Mouse (Mus musculus): Measurements from ENCODE around the gene Wdr18. TPM values are rescaled to one million over a fixed set of nuclear protein-coding genes. Genes with fewer than 3 reads are reported as not detected.

Gene Wdr18
- total RNA-seq, 1 experiment from 2014 or later = 35.5 TPM

GRCm38 (mm10) chr10:79997034-79997760 lies 37.2 kb downstream of the Wdr18 start:
- DNase-seq = peak; percentile 74

GRCm38 (mm10) chr10:79997819-79998218 lies 37.9 kb downstream of the Wdr18 start:
- DNase-seq = no peak

GRCm38 (mm10) chr10:80001945-80002344 lies 42.0 kb downstream of the Wdr18 start:
- no peak for DNase-seq

GRCm38 (mm10) chr10:80002829-80003228 lies 42.9 kb downstream of the Wdr18 start:
- DNase-seq = no peak

- no peak for DNase-seq
Observed at GRCm38 (mm10) chr10:80003374-80004232, 43.7 kb downstream of the Wdr18 start.

- peak; percentile 60 for DNase-seq
Observed at GRCm38 (mm10) chr10:80004233-80004705, 44.3 kb downstream of the Wdr18 start.

- DNase-seq = no peak
Observed at GRCm38 (mm10) chr10:80011740-80012139, 51.8 kb downstream of the Wdr18 start.

GRCm38 (mm10) chr10:80013609-80014008 lies 53.7 kb downstream of the Wdr18 start:
- DNase-seq = no peak

- no peak for DNase-seq
Observed at GRCm38 (mm10) chr10:80014484-80015290, 54.7 kb downstream of the Wdr18 start.

- no peak for DNase-seq
Observed at GRCm38 (mm10) chr10:80015583-80015982, 55.6 kb downstream of the Wdr18 start.

GRCm38 (mm10) chr10:80016511-80016910 lies 56.6 kb downstream of the Wdr18 start, which contains the start of gene Arhgap45:
Gene Arhgap45 (plus strand): TSS chr10:80016653.
- no peak for DNase-seq

GRCm38 (mm10) chr10:80016931-80017330 lies 57.0 kb downstream of the Wdr18 start:
- DNase-seq = no peak

GRCm38 (mm10) chr10:80017361-80017760 lies 57.4 kb downstream of the Wdr18 start:
- no peak for DNase-seq

- DNase-seq = no peak
Observed at GRCm38 (mm10) chr10:80017771-80018170, 57.8 kb downstream of the Wdr18 start.

GRCm38 (mm10) chr10:80018739-80019297 lies 58.9 kb downstream of the Wdr18 start:
- no peak for DNase-seq

GRCm38 (mm10) chr10:80019471-80020131 lies 59.6 kb downstream of the Wdr18 start:
- no peak for DNase-seq

Other genes with a start within 250 kb of the Wdr18 start
- gene Hcn2, start 243.5 kb upstream of the Wdr18 start, total RNA-seq (2021) = 5.4 and 7.7 TPM in 2 replicates
- 70.4 and 74.1 TPM in 2 replicates for gene Polrmt, start 213.6 kb upstream of the Wdr18 start, total RNA-seq (2021)
- gene Fgf22, start 205.1 kb upstream of the Wdr18 start, total RNA-seq (2021) = not detected in 2 replicates
- gene Rnf126, start 193.2 kb upstream of the Wdr18 start, total RNA-seq (2021) = 59.5 and 63.8 TPM in 2 replicates
- 8.5 and 10.6 TPM in 2 replicates for gene Fstl3, start 182.9 kb upstream of the Wdr18 start, total RNA-seq (2021)
- not detected in 2 replicates for gene Prss57, start 169.2 kb upstream of the Wdr18 start, total RNA-seq (2021)
- 57.1 and 99.3 TPM in 2 replicates for gene Palm, start 166.6 kb upstream of the Wdr18 start, total RNA-seq (2021)
- 0.64 and 1.00 TPM in 2 replicates for gene Misp, start 139.2 kb upstream of the Wdr18 start, total RNA-seq (2021)
- gene Ptbp1, start 105.7 kb upstream of the Wdr18 start, total RNA-seq (2021) = 224 and 249 TPM in 2 replicates
- gene Prtn3, start 85.7 kb upstream of the Wdr18 start, total RNA-seq (2021) = not detected in 2 replicates
- gene Plppr3, start 85.5 kb upstream of the Wdr18 start, total RNA-seq (2021) = 0.49 and 1.2 TPM in 2 replicates
- gene Elane, start 73.9 kb upstream of the Wdr18 start, total RNA-seq (2021) = not detected in 2 replicates
- 420 and 469 TPM in 2 replicates for gene Cfd, start 69.3 kb upstream of the Wdr18 start, total RNA-seq (2021)
- gene Med16, start 51.2 kb upstream of the Wdr18 start, total RNA-seq (2021) = 36.0 and 49.2 TPM in 2 replicates
- gene Gm26602, start 49.3 kb upstream of the Wdr18 start, total RNA-seq (2021) = not detected in 2 replicates
- 1.1 and 2.3 TPM in 2 replicates for gene Kiss1r, start 43.2 kb upstream of the Wdr18 start, total RNA-seq (2021)
- gene R3hdm4, start 38.9 kb upstream of the Wdr18 start, total RNA-seq (2021) = 85.5 and 98.9 TPM in 2 replicates
- 5.2 and 5.8 TPM in 2 replicates for gene Arid3a, start 33.1 kb upstream of the Wdr18 start, total RNA-seq (2021)
- gene Grin3b, start 10.6 kb downstream of the Wdr18 start, total RNA-seq (2021) = 0.12 TPM in 1 of 2 replicates, not detected in the other
- gene Tmem259, start 24.2 kb downstream of the Wdr18 start, total RNA-seq (2021) = 159 and 161 TPM in 2 replicates
- gene Cnn2, start 28.4 kb downstream of the Wdr18 start, total RNA-seq (2021) = 28.3 and 29.8 TPM in 2 replicates
- gene Abca7, start 36.3 kb downstream of the Wdr18 start, total RNA-seq (2021) = 24.2 and 29.1 TPM in 2 replicates
- gene Arhgap45, start 56.5 kb downstream of the Wdr18 start, total RNA-seq (2021) = 3.7 and 4.3 TPM in 2 replicates
- 84.3 and 101 TPM in 2 replicates for gene Polr2e, start 79.6 kb downstream of the Wdr18 start, total RNA-seq (2021)
- 977 and 1,201 TPM in 2 replicates for gene Gpx4, start 87.0 kb downstream of the Wdr18 start, total RNA-seq (2021)
- gene Sbno2, start 145.4 kb downstream of the Wdr18 start, total RNA-seq (2021) = 66.1 and 73.2 TPM in 2 replicates
- gene Stk11, start 155.7 kb downstream of the Wdr18 start, total RNA-seq (2021) = 154 TPM in 2 replicates
- 460 and 592 TPM in 2 replicates for gene Atp5d, start 178.5 kb downstream of the Wdr18 start, total RNA-seq (2021)
- 45.4 and 67.9 TPM in 2 replicates for gene Cbarp, start 180.7 kb downstream of the Wdr18 start, total RNA-seq (2021)
- 74.1 and 97.4 TPM in 2 replicates for gene Midn, start 188.1 kb downstream of the Wdr18 start, total RNA-seq (2021)
- gene Cirbp, start 205.8 kb downstream of the Wdr18 start, total RNA-seq (2021) = 49.9 and 142 TPM in 2 replicates
- gene 1600002K03Rik, start 212.8 kb downstream of the Wdr18 start, total RNA-seq (2021) = 15.6 and 16.7 TPM in 2 replicates
- gene Efna2, start 219.3 kb downstream of the Wdr18 start, total RNA-seq (2021) = 2.7 and 5.2 TPM in 2 replicates

All from adrenal gland, postnatal 25 days (tissue).